Mouse (Mus musculus) embryo, embryonic 9.5 days (tissue): ENCODE results near the gene Heg1.

Experiments
- DNase-seq: peaks from one replicate; pipeline ENCODE4 v3.0.0-alpha.2; 2017; ENCODE audit errors: extremely low spot score

The Heg1 gene

GRCm38 (mm10) chr16:33706111-33706890, 22.1 kb downstream of the Heg1 start:
- DNase-seq = no peak

- DNase-seq = no peak
These were observed 23.9 kb downstream of the Heg1 start for GRCm38 (mm10) chr16:33708031-33708430.

DNA sequence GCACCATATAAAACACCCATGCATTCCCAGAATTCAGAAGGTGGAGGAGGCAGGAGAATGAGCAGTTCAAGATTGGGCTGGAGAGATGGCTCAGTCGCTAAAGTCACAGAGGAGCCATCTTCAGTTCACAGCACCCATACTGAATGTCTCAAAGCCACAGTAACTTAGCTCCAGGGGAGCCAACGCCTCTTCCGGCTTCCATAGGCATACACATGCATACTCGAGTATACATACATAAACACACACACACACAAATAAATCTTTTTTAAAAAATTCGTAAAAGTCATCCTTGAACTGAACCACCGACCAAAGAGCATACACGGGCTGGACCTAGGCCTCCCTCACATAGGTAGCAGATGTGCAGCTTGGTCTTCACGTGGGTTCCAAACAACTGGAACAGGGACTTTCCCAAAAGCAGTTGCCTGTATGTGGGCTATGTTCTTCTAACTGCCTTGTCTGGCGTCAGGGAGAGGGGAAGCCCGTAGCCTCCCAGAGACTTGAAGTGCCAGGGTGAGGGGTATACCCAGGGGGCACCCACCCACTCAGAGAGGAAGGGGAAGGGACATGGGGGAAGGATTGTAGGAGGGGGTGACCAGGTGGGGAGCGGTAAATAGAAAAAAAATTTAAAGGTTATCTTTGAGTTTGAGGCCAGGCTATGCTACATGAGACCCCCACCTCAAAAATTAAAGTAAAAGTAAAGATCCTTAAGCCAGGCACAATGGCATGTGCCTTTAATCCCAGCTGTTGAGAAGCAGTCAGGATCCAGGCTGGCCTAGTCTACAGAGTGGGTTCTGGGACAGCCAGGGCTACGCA, 24.6 kb downstream of the Heg1 start:
- DNase-seq = no peak

DNA sequence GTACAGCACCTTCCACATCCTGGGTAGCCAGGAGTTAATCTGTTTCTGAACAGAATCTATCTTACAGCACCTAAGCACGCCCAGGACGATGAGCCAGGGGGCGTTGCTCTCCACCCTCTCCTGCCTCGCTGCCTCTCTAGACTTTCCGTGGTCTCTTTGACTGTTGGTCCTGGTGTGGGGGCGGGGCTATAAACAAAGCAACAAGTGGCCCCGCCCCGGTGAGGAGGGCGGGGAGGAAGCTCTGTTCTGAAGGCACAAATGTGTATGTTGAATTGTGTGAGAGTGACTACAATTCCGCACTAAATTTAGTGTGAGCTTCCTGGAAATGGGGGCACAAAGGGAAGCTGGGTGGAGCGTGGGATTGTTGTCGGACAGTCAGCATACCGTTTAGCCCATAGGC, 30.1 kb downstream of the Heg1 start:
- peak; percentile 68 for DNase-seq

DNA sequence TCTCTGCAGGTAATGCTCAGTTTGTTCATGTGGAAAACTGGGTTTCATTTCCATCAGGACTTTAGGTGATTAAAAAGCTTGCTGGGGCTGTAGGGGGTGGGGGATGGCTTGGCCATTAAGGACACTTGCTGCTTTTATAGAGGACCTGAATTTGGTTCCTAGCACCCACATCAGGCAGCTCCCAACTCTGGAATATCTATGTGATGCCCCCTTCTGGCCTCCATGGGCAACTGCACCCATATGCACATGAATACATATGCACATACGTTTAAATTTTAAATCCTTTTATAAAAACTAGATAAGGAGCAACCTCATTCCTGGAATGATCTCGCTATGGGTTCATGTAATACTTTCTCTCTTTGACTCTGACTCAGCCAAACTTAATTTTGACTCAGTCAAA, 39.1 kb downstream of the Heg1 start:
- no peak for DNase-seq

DNA sequence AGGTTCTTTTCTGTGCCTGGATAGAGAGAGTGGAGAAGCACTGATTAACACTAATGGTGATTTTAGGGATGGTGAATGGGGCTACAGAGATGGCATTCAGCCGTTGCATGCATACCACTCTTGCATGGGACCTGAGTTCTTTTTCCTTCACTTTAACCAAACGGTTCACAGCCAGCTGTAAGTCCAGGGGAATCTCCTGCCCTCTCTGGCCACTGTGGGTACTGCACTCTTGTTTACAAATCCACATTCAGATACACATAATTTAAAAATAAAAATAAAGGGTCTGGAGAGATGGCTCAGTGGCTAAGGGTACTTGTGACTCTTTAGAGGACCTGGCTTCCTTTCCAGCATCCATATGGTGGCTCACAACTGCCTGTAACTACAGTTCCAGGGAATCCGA, 39.8 kb downstream of the Heg1 start:
- no peak for DNase-seq

GRCm38 (mm10) chr16:33726261-33726660, 42.1 kb downstream of the Heg1 start:
- DNase-seq = no peak

GRCm38 (mm10) chr16:33726892-33727291, 42.7 kb downstream of the Heg1 start:
- DNase-seq = no peak

DNA sequence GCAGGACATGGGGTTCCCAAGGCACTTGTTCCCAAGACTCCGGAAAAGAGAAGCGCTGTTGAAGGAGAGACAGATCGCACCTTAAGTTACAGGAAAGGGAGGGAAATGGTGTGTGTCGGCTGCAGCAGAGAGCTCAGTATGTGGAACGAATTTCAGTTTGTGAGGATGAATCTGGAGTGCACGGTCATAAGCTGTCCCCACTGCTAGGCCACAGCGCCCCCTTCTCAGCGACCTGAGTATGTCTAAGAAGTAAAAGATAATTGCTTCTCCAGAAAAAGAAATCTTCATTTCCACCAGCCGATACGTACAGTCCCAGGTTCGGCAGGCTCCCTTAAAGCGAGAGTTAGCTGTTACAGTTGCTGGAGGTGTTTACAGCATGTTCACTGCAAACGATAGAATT, 44.3 kb downstream of the Heg1 start:
- no peak for DNase-seq

- DNase-seq = no peak
These were observed 47.1 kb downstream of the Heg1 start for GRCm38 (mm10) chr16:33731291-33731690.

DNA sequence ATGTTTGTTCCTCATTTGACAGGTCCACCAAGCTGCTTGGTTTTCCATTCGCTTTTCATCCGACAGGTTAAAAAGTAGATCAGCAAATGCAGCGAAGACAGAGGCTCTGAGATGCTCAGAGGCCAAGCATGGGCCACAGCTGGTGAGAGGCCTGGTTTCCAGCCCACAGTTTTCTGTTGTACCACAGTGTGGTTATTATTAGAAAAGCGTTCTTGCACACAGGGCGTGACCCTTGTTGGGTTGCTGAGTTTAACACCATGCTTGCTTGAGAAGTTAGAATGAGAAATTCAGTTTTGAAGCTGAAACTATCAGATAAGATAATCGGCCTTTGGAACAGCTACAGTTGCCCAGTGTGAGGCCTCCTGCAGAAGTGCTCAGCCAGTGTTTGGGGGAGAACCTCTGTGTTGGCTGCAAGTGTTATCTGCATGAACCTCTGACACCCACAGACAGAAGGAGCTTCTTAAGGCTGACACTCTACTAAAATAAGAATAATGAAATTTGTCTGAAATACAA, 48.1 kb downstream of the Heg1 start:
- no peak for DNase-seq

DNA sequence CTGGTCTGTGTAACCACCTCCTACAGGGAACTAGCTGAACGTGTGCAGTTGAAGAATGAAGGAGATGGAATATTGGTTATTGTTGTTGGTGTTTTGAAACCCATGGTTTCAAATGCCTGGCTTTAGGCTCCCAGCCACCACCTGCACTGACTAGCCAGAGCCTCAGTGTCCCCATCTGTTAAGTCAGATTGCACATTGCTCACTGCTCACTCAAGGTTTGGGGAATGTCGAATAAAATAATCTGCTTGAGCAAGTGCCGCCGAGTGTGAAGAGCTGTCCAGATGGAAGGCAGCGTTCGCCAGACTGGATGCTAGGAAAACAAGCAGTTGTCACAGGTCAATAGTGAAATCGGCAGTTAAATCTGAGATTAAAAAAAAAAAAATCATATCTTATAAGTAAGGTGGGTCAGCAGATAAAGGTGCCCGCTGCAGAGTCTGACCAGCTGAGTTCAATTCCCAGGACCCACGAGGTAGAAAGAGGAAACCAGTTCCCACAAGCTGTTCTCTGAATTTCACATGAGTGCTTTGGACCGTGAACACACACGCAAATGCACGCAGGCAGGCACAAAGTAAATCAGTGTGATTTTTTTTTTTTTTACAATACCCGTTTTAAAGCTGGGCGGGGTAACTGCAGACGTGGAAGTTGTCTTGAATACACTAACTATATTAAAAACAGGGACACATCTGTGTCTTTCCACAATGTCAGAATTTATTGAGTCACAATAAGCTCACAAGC, 48.8 kb downstream of the Heg1 start:
- no peak for DNase-seq

DNA sequence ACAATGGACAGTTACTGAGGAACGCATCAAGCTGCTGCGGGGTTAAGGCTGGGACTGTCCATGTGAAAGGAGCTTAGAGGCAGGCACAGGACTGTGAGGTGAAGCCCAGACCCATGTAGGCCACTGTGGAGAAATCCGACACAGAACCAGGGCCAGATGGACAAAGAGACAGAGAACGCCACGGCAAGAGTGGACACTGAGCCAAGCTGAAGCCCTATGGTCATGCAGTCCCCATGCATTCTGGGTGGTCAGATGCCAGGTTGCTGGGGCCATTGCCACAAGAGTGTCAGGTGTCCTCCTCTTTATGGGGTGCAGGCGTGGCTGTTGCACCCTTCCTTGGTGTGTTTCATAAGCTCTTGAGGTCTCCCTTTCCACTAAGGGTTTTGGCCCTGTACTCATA, 49.7 kb downstream of the Heg1 start:
- DNase-seq = no peak

DNA sequence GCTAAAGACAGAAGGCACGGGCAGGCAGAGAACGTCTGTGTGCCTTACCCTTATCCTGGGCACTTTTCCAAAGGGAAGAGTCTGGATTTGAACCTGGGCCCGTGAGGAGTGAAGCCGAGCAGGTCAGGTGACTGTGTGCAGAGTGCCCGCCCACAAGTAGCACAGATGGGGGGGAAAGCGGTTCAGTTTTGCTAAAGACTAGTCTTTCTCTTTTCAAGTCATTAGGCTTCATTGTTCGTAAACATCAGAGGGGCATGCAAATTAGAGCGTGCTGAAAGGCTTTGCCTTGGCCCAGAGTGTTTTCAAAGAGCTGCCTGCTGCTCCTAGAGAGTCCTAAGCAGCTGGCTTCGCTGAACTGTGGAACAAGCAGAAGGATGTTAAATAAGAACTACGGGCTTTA, 50.4 kb downstream of the Heg1 start:
- DNase-seq = peak; percentile 57

GRCm38 (mm10) chr16:33735238-33735637, 51.1 kb downstream of the Heg1 start:
- DNase-seq = no peak

GRCm38 (mm10) chr16:33735791-33736190, 51.6 kb downstream of the Heg1 start:
- no peak for DNase-seq

- no peak for DNase-seq
These were observed 52.6 kb downstream of the Heg1 start for GRCm38 (mm10) chr16:33736746-33737145.

- no peak for DNase-seq
These were observed 55.0 kb downstream of the Heg1 start for GRCm38 (mm10) chr16:33738949-33739719.

- DNase-seq = peak; percentile 54
These were observed 55.6 kb downstream of the Heg1 start for GRCm38 (mm10) chr16:33739802-33740201.

- no peak for DNase-seq
These were observed 56.2 kb downstream of the Heg1 start for GRCm38 (mm10) chr16:33740416-33740815.

DNA sequence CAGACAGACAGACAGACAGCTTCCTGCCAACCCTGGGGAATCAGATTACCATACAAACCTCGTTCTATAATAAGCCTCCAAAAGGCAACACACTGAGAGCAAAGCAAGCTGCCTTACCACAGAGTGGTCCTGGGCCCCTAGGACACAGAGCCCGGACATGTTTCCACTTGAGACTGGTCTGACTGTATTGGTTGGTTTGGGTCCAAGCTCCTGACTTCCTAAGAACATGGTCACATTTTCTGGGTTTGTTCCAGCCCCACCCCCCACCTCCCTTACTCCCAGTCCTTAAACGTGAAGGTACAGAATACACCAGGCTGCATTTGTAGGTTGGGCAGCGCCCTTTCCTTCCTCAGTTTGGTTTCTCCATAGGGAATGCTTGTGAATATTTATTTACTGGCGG, 57.6 kb downstream of the Heg1 start:
- DNase-seq = no peak
